Mouse (Mus musculus): ENCODE measurements around the gene Ino80b. TPM values are rescaled to one million over a fixed set of nuclear protein-coding genes. Genes with fewer than 3 reads are reported as not detected.

Gene Ino80b
- 11.3 and 11.9 TPM in 2 replicates for polyA plus RNA-seq (2012; rRNA removed)

DNA sequence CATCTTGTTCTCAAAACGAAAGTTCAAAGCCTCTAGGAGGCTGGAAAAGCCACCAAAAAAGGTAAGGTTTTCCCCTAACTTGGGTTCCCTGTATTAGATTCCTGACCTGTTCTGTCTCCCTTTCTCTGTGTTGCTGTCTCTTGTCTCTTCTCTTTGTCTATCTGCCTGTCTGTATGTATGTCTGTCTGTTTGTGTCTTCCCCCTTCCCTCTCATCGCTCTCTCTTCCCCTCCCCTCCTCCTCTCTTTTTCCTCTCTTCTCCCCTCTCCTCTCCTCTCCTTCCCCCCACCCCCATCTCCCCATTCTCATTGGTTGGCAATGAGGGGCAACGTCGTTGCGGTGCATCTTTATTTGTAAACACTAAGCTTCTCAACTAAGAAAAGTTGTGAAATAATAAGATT is at the start of gene Ino80b:
Gene Ino80b, minus strand, starts transcription at position 101 of the 400 bp plus-strand sequence.

DNA sequence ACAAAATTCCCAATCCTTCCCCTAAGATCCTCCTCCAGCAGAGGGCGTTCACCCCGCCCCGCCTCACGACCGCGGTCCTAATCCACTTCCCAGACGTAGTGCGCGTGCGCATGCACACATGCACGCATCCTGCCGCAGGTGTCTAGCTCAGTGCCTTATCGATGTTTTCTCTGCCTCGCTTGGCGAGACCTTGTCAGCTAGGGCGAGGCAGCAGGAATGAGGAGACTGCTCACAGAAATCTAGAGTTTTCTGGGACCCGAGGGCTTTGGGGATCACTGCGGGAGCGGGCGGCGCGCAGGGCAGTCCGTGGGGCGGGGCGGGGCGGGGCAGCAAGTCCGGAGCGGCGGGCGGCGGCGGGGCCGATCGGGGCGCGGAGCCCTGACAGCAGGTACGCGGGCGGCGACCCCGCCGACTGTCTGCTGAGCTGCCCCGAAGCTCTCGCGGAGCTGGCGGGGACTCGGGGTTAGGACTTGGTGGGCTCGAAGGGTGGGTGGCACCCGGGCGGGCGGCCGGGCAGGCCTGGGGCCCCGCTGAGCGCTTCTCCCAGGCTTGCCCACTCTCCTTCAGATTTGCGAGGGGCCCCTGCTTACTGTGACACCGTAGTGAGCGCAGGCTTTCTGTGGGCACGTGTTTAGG is 40.5 kb upstream of the Ino80b start, which contains the start of gene Dctn1:
Gene Dctn1, plus strand, starts transcription at position 314 of the 636 bp plus-strand sequence.

DNA sequence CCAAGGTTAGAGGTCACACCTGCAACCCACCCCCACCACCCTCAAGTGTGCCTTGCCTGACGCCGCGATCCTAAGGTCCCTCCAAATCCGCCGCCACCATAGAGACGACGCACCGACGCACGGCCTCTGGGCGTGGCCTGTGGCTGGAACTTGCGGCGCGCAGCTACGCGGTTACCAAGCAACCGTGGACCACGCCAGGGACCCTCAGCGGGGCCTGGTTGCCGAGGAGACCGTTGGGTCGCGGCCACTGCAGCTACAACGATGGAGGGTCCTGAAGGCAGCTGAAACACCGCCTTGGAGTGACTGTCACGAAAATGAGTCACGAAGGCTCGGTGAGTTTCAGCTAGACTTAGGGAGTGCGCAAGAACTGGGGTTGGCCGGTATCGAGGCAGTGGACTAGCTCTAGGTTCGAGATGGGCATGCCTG is 31.0 kb upstream of the Ino80b start, which contains the start of the genes Wdr54 and 1700003E16Rik:
Gene Wdr54, minus strand, starts transcription at position 139 of the 426 bp plus-strand sequence.
Gene 1700003E16Rik, plus strand, starts transcription at position 146 of the 426 bp plus-strand sequence.

DNA sequence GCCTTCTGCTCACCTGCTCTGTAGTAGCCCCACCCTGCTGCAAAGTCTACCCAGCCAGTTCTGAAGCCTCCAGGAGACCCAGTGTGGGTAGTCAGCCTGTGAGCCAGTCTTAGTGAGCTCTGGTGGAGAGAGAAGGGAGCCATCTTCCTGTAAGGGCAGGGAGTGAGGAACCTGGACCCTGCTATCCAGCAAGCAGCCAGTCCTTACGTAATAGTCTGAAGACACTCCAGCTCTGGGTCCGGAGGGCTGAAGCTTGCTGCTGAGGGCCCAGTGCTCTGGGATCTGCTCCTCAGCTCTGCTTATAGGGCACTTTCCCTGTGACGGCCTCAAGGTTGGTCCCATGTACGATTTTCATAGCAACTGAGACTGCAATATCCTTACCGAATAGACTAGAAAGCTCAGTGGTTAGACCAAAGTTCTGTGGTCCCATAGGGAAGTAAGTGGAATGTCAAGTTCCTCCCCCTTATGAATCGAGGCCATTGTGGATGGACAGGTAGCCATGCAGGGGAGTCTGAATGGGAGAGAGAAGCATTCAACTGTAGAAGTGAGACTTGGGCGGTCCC is 9.8 kb upstream of the Ino80b start, which contains the start of gene Rtkn:
Gene Rtkn, plus strand, starts transcription at position 513 of the 563 bp plus-strand sequence.

DNA sequence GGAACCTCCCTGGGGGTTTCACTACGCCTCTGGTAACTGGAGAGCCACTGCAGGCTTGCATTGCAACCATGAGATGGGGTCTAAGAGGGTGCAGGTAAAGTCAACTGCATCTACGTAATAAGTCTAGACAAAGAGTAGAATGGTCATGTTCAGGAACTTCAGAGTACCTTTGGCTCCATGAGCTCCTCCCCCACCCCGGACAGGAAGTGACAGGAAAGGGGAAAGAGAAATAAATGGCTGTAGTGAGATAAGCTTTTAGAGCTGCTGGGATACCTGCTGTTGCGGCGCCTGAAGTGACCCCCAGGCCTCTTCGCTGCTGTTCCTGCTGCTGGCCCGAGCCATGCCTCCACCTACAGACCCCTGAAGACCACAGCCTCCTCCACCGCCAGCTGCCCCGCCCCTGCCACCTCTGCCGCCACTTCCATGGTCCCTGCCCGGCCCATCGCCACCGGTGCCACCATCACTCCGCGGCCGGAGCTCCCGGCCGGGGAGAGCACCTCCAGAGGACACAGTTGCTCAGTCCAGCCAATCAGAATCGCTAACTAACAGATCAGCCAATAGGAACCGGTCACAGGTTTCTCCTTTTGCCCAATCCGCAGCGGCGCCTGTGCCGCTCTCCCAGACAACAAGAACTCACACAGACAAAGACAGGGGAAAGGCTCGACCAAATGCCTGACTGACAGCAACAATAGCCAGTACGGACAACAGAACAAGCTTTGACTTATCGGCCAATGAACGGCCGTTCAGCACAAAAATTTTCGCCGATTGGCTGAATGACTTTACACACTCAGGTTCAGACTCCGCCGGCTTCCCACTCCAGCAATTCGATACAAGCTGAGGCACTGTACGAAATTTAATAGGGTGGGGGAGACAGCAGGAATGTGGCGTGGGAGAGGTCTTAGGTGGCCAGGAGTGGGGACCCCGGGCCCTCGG is 4.0 kb downstream of the Ino80b start, which contains the start of gene Wbp1:
Gene Wbp1, minus strand, starts transcription at position 630 of the 933 bp plus-strand sequence.

DNA sequence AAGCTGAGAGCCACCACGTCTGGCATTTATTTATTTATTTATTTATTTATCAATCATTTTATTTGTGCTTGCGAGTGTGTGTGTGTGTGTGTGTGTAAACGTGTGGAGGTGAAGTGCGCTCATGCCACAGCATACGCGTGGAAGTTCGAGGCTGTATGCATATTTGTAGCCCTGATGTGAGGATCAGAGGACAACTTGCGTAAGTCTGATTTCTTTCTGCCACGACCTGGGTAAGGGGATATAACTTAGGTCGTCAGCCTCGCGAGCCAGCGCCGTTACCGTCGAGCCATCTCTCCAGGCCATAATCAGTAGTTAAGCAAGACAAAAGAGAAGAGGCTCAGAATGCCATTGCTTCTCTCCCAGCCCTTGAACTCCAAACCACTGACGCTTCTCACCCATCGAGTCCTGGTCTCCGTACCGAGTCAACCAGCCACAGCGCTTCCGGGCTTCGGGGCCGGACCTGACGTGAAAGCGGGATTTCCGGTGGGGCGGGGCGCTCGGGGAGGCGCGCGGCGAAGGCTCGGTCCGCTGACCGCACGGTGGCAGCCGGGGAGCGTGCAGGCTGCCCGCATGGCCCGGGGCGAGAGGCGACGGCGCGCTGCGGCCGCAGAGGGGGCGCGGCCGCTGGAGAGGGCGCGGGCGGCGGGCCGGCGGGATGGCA is 10.1 kb downstream of the Ino80b start, which contains the start of gene Mogs:
Gene Mogs, plus strand, starts transcription at position 486 of the 661 bp plus-strand sequence.

DNA sequence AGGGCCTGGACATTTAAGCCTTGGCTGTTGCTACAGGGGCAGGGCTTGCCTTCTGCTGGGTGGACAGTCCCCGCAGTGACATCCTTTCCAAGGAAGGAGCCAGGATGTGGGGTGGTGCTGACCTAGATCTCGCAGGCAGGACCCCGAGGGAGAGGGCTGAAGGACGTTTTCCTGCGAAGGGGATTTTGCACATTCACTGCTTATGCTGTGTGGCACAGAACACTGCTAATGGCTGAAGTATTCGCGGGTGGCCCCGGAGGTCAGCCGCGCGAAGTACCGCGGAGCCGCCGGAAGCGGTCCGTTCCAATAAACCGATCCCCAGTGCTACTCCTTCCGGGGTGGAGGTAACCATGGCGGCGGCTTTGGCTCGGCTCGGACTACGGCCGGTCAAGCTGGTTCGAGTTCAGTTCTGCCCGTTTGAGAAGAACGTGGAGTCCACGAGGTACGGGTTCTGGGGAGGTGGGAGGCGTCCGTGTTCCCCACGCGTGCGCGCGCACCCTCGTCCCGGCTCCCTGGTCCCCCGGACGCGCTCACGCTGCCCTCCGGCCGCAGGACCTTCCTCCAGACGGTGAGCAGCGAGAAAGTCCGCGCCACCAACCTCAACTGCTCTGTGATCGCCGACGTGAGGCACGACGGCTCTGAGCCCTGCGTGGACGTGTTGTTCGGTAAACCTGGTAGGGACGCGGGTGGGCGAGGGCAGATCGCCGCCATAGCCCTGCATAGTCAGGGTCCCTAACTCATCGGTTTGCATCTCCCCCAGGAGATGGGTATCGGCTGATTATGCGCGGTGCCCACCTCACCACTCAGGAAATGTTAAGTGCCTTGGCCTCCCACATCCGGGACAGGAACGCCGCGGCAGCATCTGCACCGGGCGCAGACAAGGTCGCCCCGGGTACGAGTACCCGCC is 16.2 kb downstream of the Ino80b start, which contains the start of gene Mrpl53:
Gene Mrpl53, plus strand, starts transcription at position 279 of the 907 bp plus-strand sequence.

DNA sequence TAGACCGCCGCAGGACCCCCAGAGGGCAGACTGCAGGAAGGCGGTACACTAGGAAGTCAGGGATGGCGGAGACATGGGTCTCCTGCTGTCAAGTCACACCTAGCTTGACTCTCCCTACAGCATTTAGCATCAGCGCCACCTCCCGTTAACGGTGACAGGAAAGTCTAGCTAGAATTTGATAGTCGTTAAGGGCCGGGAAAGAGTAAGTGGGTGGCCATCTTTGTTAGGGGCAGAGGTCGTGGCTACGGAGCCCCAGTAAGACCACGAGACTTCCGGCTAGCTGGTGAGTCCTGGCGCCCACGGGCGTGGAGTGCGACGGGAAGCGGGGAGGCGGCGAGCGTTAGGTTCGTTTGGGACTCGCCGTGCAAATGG is 23.9 kb downstream of the Ino80b start, which contains the start of the genes Ccdc142 and Gm42688:
Gene Ccdc142, plus strand, starts transcription at position 286 of the 372 bp plus-strand sequence.
Gene Gm42688, plus strand, starts transcription at position 302 of the 372 bp plus-strand sequence.

DNA sequence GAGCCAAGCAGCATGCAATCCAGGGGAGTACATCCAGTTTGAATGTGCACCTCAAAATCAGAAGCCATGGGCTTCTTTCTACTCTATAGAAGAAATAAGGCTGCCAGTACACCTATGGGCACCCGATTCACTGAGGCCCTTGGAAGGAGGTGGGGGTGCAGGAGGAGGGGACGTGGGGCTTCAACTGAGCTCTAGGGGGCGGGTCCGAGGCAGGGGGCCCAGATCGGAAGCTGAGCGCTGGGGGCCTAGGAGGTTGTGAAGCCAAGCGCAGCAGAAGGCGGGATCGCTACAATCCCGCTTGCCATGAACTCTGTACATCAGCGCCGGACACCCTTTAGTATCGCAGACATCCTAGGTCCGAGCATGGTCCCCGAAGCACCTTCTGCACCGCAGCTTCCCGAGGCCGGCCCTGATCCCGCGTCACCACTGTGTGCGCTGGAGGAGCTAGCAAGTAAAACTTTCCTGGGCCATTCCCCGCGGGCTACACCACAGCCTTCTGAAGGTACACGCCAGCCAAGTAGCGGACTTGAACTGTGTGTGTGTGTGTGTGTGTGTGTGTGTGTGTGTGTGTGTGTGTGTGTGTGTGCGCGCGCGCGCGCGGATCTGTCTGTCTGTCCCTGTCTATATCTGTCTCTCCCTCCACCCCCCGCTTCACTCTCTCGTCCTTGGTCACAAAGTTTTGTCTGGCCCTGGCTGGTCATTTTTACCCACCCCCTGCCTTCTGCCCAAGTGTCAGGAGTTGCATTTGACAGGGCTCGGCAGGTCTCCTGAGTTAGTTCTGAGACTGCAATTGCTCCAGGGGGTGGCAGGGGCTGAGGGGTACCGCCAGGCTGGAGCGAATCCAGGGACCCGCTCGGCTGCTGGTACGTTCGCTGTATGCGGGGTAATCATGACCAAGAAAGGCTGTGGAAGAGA is 38.9 kb downstream of the Ino80b start, which contains the start of gene Lbx2:
Gene Lbx2, plus strand, starts transcription at position 247 of the 915 bp plus-strand sequence.

DNA sequence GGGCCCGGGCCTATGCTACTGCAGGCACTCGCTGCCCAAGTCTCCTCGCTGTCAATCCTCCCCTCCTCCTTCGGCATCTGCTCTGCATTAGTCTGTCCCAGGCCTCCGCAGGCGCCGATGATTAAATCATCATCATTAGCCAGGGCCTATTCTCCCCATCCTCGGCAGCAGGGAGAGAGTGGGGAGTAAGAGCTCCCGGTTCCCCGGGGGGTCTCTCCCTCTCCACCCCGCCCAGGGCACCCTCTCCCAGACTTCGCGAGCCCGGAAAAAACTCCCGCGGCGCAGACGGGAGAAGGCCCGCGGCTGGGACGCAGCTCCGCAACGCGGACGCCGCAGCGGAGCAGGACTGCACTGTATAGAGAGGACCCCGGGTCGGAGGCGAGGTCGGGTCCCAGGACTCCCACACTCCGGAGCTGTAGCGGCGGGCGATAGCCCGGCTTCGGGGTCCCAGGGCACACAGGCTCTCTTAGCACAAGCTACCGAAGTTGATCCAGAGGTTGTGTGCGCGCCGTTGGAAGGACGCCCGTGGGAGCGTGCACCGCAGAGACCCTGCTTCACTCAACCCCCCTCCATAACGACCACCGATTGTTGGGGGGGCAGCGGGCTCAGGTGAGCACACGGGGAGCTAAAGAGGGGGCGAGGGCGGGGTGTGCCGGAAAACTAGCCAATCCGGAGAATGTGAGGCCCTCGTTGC is 47.5 kb downstream of the Ino80b start, which contains the start of gene Pcgf1:
Gene Pcgf1, plus strand, starts transcription at position 240 of the 694 bp plus-strand sequence.

Other genes with a start within 250 kb of the Ino80b start
- gene Sema4f, start 185.7 kb downstream of the Ino80b start, polyA plus RNA-seq (2012; rRNA removed): 0.02 and 0.05 TPM in 2 replicates
- 7.5 and 8.6 TPM in 2 replicates for gene M1ap, start 178.5 kb downstream of the Ino80b start, polyA plus RNA-seq (2012; rRNA removed)
- 13.6 and 15.5 TPM in 2 replicates for gene Dok1, start 92.0 kb downstream of the Ino80b start, polyA plus RNA-seq (2012; rRNA removed)
- 1.2 and 1.5 TPM in 2 replicates for gene Loxl3, start 91.3 kb downstream of the Ino80b start, polyA plus RNA-seq (2012; rRNA removed)
- gene Aup1, start 70.9 kb downstream of the Ino80b start, polyA plus RNA-seq (2012; rRNA removed): 147 and 167 TPM in 2 replicates
- gene Htra2, start 70.2 kb downstream of the Ino80b start, polyA plus RNA-seq (2012; rRNA removed): 71.6 and 81.9 TPM in 2 replicates
- gene Dqx1, start 67.6 kb downstream of the Ino80b start, polyA plus RNA-seq (2012; rRNA removed): 6.2 and 8.0 TPM in 2 replicates
- not detected in 2 replicates for gene Tlx2, start 55.1 kb downstream of the Ino80b start, polyA plus RNA-seq (2012; rRNA removed)
- gene Pcgf1, start 47.6 kb downstream of the Ino80b start, polyA plus RNA-seq (2012; rRNA removed): 18.8 and 20.7 TPM in 2 replicates
- gene Lbx2, start 39.1 kb downstream of the Ino80b start, polyA plus RNA-seq (2012; rRNA removed): 0.18 and 0.19 TPM in 2 replicates
- gene Ccdc142, start 23.8 kb downstream of the Ino80b start, polyA plus RNA-seq (2012; rRNA removed): 1.0 and 1.1 TPM in 2 replicates
- gene Gm42688, start 23.8 kb downstream of the Ino80b start, polyA plus RNA-seq (2012; rRNA removed): 2.1 TPM in 2 replicates
- 55.1 and 55.3 TPM in 2 replicates for gene Mrpl53, start 16.4 kb downstream of the Ino80b start, polyA plus RNA-seq (2012; rRNA removed)
- gene Mogs, start 9.9 kb downstream of the Ino80b start, polyA plus RNA-seq (2012; rRNA removed): 32.2 and 34.8 TPM in 2 replicates
- gene Wbp1, start 3.9 kb downstream of the Ino80b start, polyA plus RNA-seq (2012; rRNA removed): 23.2 and 27.5 TPM in 2 replicates
- gene Rtkn, start 10.0 kb upstream of the Ino80b start, polyA plus RNA-seq (2012; rRNA removed): 9.4 and 10.2 TPM in 2 replicates
- gene Wdr54, start 31.0 kb upstream of the Ino80b start, polyA plus RNA-seq (2012; rRNA removed): 0.29 and 0.36 TPM in 2 replicates
- gene 1700003E16Rik, start 31.0 kb upstream of the Ino80b start, polyA plus RNA-seq (2012; rRNA removed): 0.01 and 0.02 TPM in 2 replicates
- gene Dctn1, start 40.5 kb upstream of the Ino80b start, polyA plus RNA-seq (2012; rRNA removed): 20.0 and 20.7 TPM in 2 replicates
- gene Slc4a5, start 94.4 kb upstream of the Ino80b start, polyA plus RNA-seq (2012; rRNA removed): 1.2 and 1.3 TPM in 2 replicates
- gene Mthfd2, start 200.5 kb upstream of the Ino80b start, polyA plus RNA-seq (2012; rRNA removed): 47.3 and 52.6 TPM in 2 replicates
- gene Mob1a, start 200.6 kb upstream of the Ino80b start, polyA plus RNA-seq (2012; rRNA removed): 25.8 and 32.2 TPM in 2 replicates
- 87.6 and 91.5 TPM in 2 replicates for gene Bola3, start 223.7 kb upstream of the Ino80b start, polyA plus RNA-seq (2012; rRNA removed)

All from liver, embryonic 14 days (tissue).